Mouse (Mus musculus) leukemia stem cell, adult 10-12 weeks (primary cell): ENCODE data around the gene F13b. TPM values are rescaled to one million over a fixed set of nuclear protein-coding genes. Genes with fewer than 3 reads are reported as not detected.

Source experiments
- polyA plus RNA-seq: library from polyadenylated mRNA; stranded (reverse); fragments of >175 nt; gene quantifications from 2 replicates; pipeline ENCODE4 v1.2.3, GENCODE M21; 2012; ENCODE audit warnings: low replicate concordance

Gene F13b
- not detected in 2 replicates for polyA plus RNA-seq

GRCm38 (mm10) chr1:139501258-139501752 is at the start of gene F13b:
F13b (plus strand) TSS chr1:139501702.

GRCm38 (mm10) chr1:139454340-139455225 is 46.9 kb upstream of the F13b start, which contains the start of gene Aspm:
Aspm (plus strand) TSS chr1:139454772.

GRCm38 (mm10) chr1:139560024-139560423 is 58.5 kb downstream of the F13b start, which contains the start of gene Cfhr1:
Cfhr1 (minus strand) TSS chr1:139560272.

Other genes with a start within 250 kb of the F13b start
- not detected in 2 replicates for gene Crb1, start 124.6 kb upstream of the F13b start, polyA plus RNA-seq
- 0.12 and 0.48 TPM in 2 replicates for gene Zbtb41, start 79.4 kb upstream of the F13b start, polyA plus RNA-seq
- gene Aspm, start 46.9 kb upstream of the F13b start, polyA plus RNA-seq, result 3.9 and 4.2 TPM in 2 replicates
- not detected in 2 replicates for gene Cfhr1, start 58.6 kb downstream of the F13b start, polyA plus RNA-seq